Mouse (Mus musculus) cerebellum, adult 2 months (tissue): ENCODE data around the gene Ptpn14. TPM values are rescaled to one million over a fixed set of nuclear protein-coding genes. Genes with fewer than 3 reads are reported as not detected.

Experiments
- DNase-seq, 2 experiments: peaks; one replicate each; pipeline ENCODE4 v3.0.0; 2021
- H3K27ac ChIP-seq: fragments of 200-500 bp; 2 replicates; pipeline ENCODE4 v1.5.1; 2012; ENCODE audit warnings: low read length, control low read depth, inconsistent platforms; ENCODE audit not compliant: insufficient read depth
- H3K27me3 ChIP-seq: fragments of 200-500 bp; 2 replicates; pipeline ENCODE4 v1.6.1; 2012; ENCODE audit warnings: inconsistent platforms, mild to moderate bottlenecking, low read length, moderate library complexity; ENCODE audit not compliant: control insufficient read depth, insufficient read depth
- H3K4me1 ChIP-seq: fragments of 200-500 bp; 2 replicates; pipeline ENCODE4 v1.6.1; 2011; ENCODE audit warnings: low read length; ENCODE audit not compliant: control insufficient read depth, insufficient read depth
- H3K4me3 ChIP-seq: fragments of 200-500 bp; replicated peaks from 2 replicates; pipeline ENCODE3; 2011; ENCODE audit warnings: mild to moderate bottlenecking, low read depth, low read length, control low read depth; ENCODE audit not compliant: insufficient read depth
- CTCF ChIP-seq: fragments of 200-500 bp; IDR thresholded peaks from 2 replicates; pipeline ENCODE4 v1.5.1; 2011; ENCODE audit warnings: low read depth, mild to moderate bottlenecking, control low read depth, low read length, moderate library complexity, borderline replicate concordance; ENCODE audit not compliant: insufficient read depth
- POLR2A ChIP-seq: fragments of 200-500 bp; IDR thresholded peaks from 2 replicates; pipeline ENCODE4 v1.6.1; 2011; ENCODE audit warnings: low read length, control low read depth, borderline replicate concordance; ENCODE audit not compliant: insufficient read depth
- WGBS: fragments of 180-500 bp; shearing (Covaris S2); methylation state at CpG from one replicate; pipeline ENCODE4 v1.1.7; 2018; 5-methylcytosine and 5-hydroxymethylcytosine counted together
- polyA plus RNA-seq: library from polyadenylated mRNA; depleted of rRNA; stranded (reverse); fragments of >200 nt; gene quantifications from 2 replicates; pipeline ENCODE4 v1.2.3, GENCODE M21; 2012

Gene Ptpn14
- polyA plus RNA-seq, 1 experiment, result 1.4 TPM

DNA sequence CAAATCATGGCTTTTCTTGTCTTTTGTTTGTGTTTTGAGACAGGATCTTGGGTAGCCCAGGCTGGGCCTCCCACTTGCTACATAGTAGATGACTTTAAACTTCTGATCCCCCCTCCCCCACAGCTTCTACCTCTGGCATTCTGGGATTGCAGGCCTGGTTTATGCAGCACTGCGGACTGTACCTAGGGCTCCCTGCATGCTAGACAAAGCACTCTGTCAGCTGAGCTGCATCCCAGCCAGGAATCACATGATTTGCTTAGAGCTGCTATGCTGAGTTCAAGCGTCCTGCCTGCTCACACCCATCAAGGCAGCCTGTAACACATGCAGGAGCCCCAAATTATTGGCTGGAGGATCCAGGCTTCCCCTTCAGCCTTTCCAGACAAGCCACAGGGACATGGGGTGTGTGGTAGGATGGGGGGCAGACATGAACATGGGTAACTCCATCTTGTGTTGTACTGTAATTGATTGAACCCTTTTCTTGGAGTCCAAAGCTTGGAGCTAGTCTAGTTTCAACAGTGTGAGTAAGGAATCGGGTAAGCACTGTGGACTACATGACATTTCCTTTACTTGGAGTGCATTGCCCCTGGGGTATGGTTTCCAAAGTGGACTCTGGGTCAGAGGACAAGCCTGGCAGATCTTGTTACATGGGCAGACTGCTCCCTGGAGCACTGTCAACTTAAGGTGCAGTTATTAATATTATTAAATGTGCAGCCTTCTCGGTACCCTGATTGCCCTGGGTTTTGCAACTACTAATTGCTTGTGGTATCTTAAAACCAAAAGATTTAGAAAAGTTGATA lies 17.0 kb downstream of the Ptpn14 start:
- Histone ChIP-seq H3K27ac (no peak overlapping the region), H3K27me3 (no peaks in the 10 kb centered on the region), H3K4me3 (no peak overlapping the region), H3K4me1 (no peaks in the 10 kb centered on the region)
- WGBS, result 80% methylated on average over 4 of the region's 4 CpGs
- no peak for TF ChIP-seq CTCF
- TF ChIP-seq POLR2A, result no peak
- DNase-seq, result no peak

DNA sequence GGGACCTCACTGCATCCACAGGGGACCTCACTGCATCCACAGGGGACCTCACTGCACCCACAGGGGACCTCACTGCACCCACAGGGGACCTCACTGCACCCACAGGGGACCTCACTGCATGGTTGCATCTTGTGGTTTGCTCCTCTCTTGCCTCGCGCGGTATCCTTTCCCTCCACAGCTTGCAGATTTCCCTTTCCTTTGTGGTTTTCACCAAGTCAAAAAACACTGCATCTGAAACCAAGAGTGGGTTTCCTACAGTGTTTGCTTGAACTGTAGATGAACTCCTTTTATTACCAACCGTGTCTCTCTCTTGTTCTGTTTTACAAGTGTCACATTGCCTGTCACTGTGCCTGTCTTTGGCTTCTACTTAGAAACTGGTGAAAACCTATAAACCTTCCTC lies 18.5 kb downstream of the Ptpn14 start:
- DNase-seq, result no peak
- Histone ChIP-seq H3K4me3 (no peak overlapping the region), H3K27me3 (no peaks in the 10 kb centered on the region), H3K27ac (no peak overlapping the region), H3K4me1 (no peaks in the 10 kb centered on the region)
- TF ChIP-seq CTCF (no peak), POLR2A (no peak)
- WGBS, result 89% methylated on average over 4 of the region's 4 CpGs

DNA sequence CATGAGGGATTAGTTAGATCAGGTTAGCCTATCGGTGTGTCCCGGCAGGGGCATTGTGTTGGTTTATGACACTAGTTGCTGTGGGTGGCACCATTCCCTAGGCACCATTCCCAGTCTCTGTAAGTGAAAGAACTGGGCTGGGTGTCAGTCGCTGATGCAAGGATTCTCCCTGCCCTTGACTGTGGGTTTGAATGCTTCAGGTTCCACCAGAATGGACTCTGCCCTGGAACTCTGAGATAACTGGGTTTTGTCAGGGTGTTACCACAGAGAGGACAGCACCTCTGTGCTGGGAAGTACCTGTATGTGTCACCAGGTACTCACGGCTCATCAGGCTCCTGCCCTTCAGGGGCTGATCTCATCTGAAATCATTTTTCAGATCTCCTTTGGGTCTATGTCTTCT lies 21.7 kb downstream of the Ptpn14 start:
- 95% methylated on average over 4 of the region's 4 CpGs for WGBS
- TF ChIP-seq CTCF (no peak), POLR2A (no peak)
- Histone ChIP-seq H3K27me3 (no peaks in the 10 kb centered on the region), H3K4me3 (no peak overlapping the region), H3K4me1 (no peaks in the 10 kb centered on the region), H3K27ac (no peak overlapping the region)
- no peak for DNase-seq

DNA sequence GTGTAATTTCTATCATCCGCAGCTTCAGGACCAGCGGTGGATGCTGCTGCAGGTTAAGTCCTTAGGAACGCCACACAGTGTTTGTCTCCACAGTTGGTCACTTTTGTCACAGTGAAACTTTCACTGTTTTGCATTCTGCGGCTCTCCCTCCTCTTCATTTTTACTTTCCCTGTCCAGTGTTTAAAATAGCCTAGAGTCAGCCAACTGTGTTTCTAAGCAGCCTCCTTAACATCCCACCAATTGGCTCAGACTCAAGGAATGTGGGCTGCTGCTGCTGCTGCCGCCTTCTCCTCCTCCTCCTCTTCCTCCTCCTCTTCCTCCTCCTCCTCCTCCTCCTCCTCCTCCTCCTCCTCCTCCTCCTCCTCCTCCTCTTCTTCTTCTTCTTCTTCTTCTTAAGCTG lies 22.2 kb downstream of the Ptpn14 start:
- TF ChIP-seq CTCF, result no peak
- TF ChIP-seq POLR2A, result no peak
- no peak overlapping the region for H3K4me3 ChIP-seq
- WGBS, result 65% methylated on average over 5 of the region's 5 CpGs
- H3K4me1 ChIP-seq, result no peaks in the 10 kb centered on the region
- H3K27me3 ChIP-seq, result no peaks in the 10 kb centered on the region
- no peak for DNase-seq
- H3K27ac ChIP-seq, result no peak overlapping the region

DNA sequence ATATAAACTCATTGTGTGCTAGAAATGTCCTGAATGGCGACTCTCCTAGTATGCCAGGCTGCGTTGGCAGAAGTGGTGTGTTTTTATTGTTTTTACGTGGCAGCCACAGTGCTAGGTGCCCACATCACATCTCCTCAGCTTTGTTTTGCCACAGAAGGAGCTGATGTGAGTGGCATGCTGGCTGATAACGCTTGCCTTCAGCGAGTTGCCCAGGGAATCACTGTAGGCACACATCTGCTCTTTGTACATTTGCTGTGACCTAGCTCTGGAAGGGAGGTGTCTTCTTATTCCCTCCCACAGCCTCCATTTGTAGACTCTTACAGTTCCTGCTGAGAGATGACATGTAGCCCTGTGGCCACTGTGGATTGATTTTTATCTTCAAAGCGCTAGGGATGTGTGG lies 24.2 kb downstream of the Ptpn14 start:
- H3K27ac ChIP-seq, result no peak overlapping the region
- TF ChIP-seq POLR2A, result no peak
- no peak for TF ChIP-seq CTCF
- 72% methylated on average over 6 of the region's 6 CpGs for WGBS
- no peak overlapping the region for H3K4me3 ChIP-seq
- DNase-seq, result no peak
- no peaks in the 10 kb centered on the region for H3K27me3 ChIP-seq
- H3K4me1 ChIP-seq, result no peaks in the 10 kb centered on the region

DNA sequence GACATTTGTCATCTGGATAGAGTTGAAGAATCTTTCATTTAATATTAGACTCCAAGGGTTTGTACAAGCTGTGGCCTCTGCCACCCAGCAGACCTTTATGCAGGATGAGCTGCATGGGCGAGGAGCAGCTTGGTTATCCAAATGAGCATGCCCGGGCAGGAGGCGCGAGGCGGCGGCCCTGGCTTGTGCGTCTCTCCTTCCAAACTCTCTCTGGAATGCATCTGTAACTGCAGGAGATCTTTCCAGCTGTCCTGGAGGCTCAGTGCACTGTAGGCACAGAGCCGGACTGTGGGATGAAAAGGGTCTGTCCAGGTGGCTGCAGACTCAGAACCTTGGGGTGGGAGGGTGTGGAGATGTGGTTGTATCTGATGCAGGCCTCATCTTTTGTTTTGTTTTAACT lies 27.0 kb downstream of the Ptpn14 start:
- H3K4me1 ChIP-seq, result no peaks in the 10 kb centered on the region
- H3K4me3 ChIP-seq, result no peak overlapping the region
- WGBS, result 93% methylated on average over 8 of the region's 8 CpGs
- no peak overlapping the region for H3K27ac ChIP-seq
- TF ChIP-seq POLR2A (no peak), CTCF (no peak)
- no peaks in the 10 kb centered on the region for H3K27me3 ChIP-seq
- DNase-seq, result no peak

DNA sequence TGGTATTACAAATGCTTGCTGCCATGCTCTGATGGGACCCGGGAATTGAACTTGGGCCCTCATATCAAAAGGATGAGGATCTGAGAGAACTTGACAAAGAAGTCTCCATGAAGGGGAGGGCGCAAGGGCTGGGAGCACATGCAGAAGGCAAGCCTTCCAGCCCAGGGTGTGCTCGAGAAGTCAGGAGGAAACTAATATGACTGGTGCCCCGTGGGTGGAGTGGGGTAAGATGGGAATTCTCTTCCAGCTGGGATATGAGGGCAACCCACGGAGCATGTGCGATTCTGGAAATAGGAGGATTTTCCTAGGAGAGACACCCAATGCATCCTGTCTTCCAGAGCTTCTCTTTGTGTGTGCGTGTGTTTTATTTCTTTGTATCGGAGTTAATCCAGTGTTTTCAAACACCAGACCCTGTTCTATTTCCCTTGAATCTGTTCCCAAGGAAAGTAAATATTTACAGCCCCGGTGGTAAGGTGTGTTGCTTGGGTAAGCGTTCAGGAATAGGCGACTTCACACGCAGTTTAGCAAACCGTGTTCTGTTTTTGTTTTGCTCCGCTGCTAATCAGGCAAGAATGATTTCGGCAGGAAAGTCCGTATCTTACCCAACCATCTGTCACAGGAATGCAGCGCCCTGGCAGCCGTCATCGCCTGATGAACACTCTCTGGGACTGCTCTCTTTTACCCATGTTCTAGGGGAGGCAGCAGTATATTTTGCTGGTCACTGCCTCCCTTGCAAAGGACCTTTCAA lies 28.4 kb downstream of the Ptpn14 start:
- no peaks in the 10 kb centered on the region for H3K4me1 ChIP-seq
- no peak overlapping the region for H3K4me3 ChIP-seq
- H3K27me3 ChIP-seq, result no peaks in the 10 kb centered on the region
- WGBS, result 24% methylated on average over 19 of the region's 19 CpGs
- no peak overlapping the region for H3K27ac ChIP-seq
- TF ChIP-seq POLR2A, result no peak
- no peak for TF ChIP-seq CTCF
- peak; percentile 56 to 67 for DNase-seq

DNA sequence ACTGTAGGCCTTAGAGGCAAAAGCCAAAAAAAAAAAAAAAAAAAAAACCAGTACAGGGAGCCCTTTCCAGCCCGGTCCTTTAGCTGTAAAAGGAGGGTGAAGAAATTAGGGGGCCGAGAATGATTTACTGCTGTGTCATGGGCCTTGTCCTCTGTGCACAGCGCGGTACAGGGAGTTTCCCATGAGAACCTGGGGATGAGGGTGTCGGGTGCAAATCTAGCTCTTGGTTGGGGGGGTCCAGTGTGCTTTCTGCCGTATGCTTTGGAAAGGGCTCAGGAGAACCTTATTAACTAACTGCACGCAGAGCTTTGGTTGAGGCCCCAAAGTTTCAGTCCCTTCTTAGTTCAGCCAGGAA lies 29.0 kb downstream of the Ptpn14 start:
- Histone ChIP-seq H3K4me3 (no peak overlapping the region), H3K27ac (no peak overlapping the region), H3K27me3 (no peaks in the 10 kb centered on the region), H3K4me1 (no peaks in the 10 kb centered on the region)
- DNase-seq, result no peak
- whole genome bisulfite sequencing, result 62% methylated on average over 7 of the region's 7 CpGs
- TF ChIP-seq CTCF (no peak), POLR2A (no peak)
